In genomic region chr16:33967283-33967640, GRCm38 (mm10) we compare ENCODE assay signal across 8 mouse cellular contexts. TPM values are rescaled to one million over a fixed set of nuclear protein-coding genes. Genes with fewer than 3 reads are reported as not detected.
DNase-seq lines count a peak whose midpoint lies in the region; ATAC-seq and TF ChIP-seq lines count a peak whose summit lies in the region.

No protein-coding gene starts in this region.

- H3K36me3 ChIP-seq in kidney, embryonic 14.5 days (ENCODE audit: control insufficient read depth, insufficient read depth, low read length), result peaks cover 14% of the 10 kb centered on the region
- peaks cover 13% of the 10 kb centered on the region for H3K36me3 ChIP-seq in hindbrain, embryonic 12.5 days
- 0 out of 2 replicates have a peak, but pooled peaks cover 4% of the 10 kb centered on the region for H3K36me3 ChIP-seq in macrophage (ENCODE audit: inconsistent target)

- peaks cover 8% of the 10 kb centered on the region for H3K4me1 ChIP-seq in kidney, embryonic 14.5 days (ENCODE audit: control insufficient read depth, insufficient read depth, low read length)
- peaks cover 2% of the 10 kb centered on the region; the same call in 1 of the 2 replicates for H3K4me1 ChIP-seq in bone marrow, adult 2 months (ENCODE audit: control insufficient read depth, insufficient read depth, low read length)
- peaks cover 17% of the 10 kb centered on the region for H3K4me1 ChIP-seq in hindbrain, embryonic 12.5 days

- peak overlapping the region; percentile 80 for H3K9ac ChIP-seq in kidney, embryonic 14.5 days (ENCODE audit: low read depth, low read length)
- peak overlapping the region; percentile 86; the same call in 1 of the 2 replicates for H3K9ac ChIP-seq in hindbrain, embryonic 12.5 days

- no peak for DNase-seq in kidney, adult 8-10 months
- DNase-seq in yolk sac, embryonic 10.5 days (ENCODE audit: low spot score), result no peak
- no peak for DNase-seq in left cerebral cortex, adult 9 months (ENCODE audit: low spot score in 2 of 2)
- DNase-seq in urinary bladder, postnatal 10 days (ENCODE audit: low spot score), result no peak

- peak; percentile 25; the same call in 1 of the 2 replicates for ATAC-seq in kidney, embryonic 14.5 days (ENCODE audit: low FRiP score, low TSS enrichment)
- 0 out of 2 replicates have a peak, but pooled peaks have one; percentile 36 for ATAC-seq in hindbrain, embryonic 12.5 days (ENCODE audit: low FRiP score)

- no peaks in the 10 kb centered on the region for H3K27me3 ChIP-seq in kidney, embryonic 14.5 days (ENCODE audit: control insufficient read depth, insufficient read depth, low read length)
- H3K27me3 ChIP-seq in hindbrain, embryonic 12.5 days, result no peaks in the 10 kb centered on the region

- H3K27ac ChIP-seq in kidney, embryonic 14.5 days (ENCODE audit: low read depth, low read length), result no peak overlapping the region
- H3K27ac ChIP-seq in bone marrow, adult 2 months (ENCODE audit: control insufficient read depth, insufficient read depth, low read depth, low read length, poor library complexity), result no peak overlapping the region
- H3K27ac ChIP-seq in hindbrain, embryonic 12.5 days, result peak overlapping the region; percentile 50
- H3K27ac ChIP-seq in macrophage, result peak overlapping the region; percentile 64

- WGBS in kidney, embryonic 14.5 days, result 58% methylated on average over 2 of the region's 2 CpGs
- WGBS in bone marrow, adult 2 months, result 7% methylated on average over 2 of the region's 2 CpGs
- 70% methylated on average over 2 of the region's 2 CpGs for WGBS in hindbrain, embryonic 12.5 days
- WGBS in macrophage (ENCODE audit: missing documents), result 0% methylated on average over 1 of the region's 2 CpGs

- H3K4me3 ChIP-seq in kidney, embryonic 14.5 days (ENCODE audit: low read length), result peak overlapping the region; percentile 80
- peak overlapping the region; percentile 98 for H3K4me3 ChIP-seq in bone marrow, adult 2 months (replicated peaks; ENCODE audit: control insufficient read depth, low read depth, low read length)
- peak overlapping the region; percentile 85 for H3K4me3 ChIP-seq in hindbrain, embryonic 12.5 days
- peak overlapping the region; percentile 96 for H3K4me3 ChIP-seq in macrophage (ENCODE audit: inconsistent target)

- peak overlapping the region; percentile 56 for H3K4me2 ChIP-seq in kidney, embryonic 14.5 days (replicated peaks; ENCODE audit: low read depth, low read length)
- peak overlapping the region; percentile 86 for H3K4me2 ChIP-seq in hindbrain, embryonic 12.5 days (replicated peaks)

- TF ChIP-seq POLR2A in bone marrow, adult 2 months (IDR thresholded peaks at IDR 0.05; ENCODE audit: borderline replicate concordance, control insufficient read depth, low read depth, low read length), result no peak

- H3K9me3 ChIP-seq in kidney, embryonic 14.5 days (ENCODE audit: control insufficient read depth, low read length), result no peaks in the 10 kb centered on the region
- no peaks in the 10 kb centered on the region for H3K9me3 ChIP-seq in hindbrain, embryonic 12.5 days (replicated peaks)

- H3K79me2 ChIP-seq in macrophage (ENCODE audit: inconsistent target), result peaks cover 35% of the 10 kb centered on the region

- no peak for TF ChIP-seq CTCF in bone marrow, adult 2 months (IDR thresholded peaks at IDR 0.05; ENCODE audit: control insufficient read depth, insufficient read depth, low read length)

RNA-seq across cellular contexts. Expression of gene Umps, which starts 0.4 kb away (rescaled TPM):
- polyA plus RNA-seq in kidney, embryonic 14.5 days (2014; fragmentation: Nextera tagmentation; extraction: Ambion mirVana), result 49.7 and 72.2 TPM in 2 replicates
- polyA plus RNA-seq in bone marrow, adult 2 months (2011; ENCODE audit: insufficient read depth, insufficient read length, low replicate concordance, missing spikeins), result 9.0 and 14.2 TPM in 2 replicates
- polyA plus RNA-seq in hindbrain, embryonic 12.5 days (2016; fragmentation: Nextera tagmentation; extraction: Ambion mirVana), result 38.2 and 39.4 TPM in 2 replicates
- 10 to 100 TPM in 2 of 26 experiments, 1 to 10 TPM in 20, under 1 TPM in 4; 0.51 to 13.5 (median 3.7) TPM for total RNA-seq in macrophage (2018; cell fraction: chromatin; rRNA removed)
- total RNA-seq in macrophage (2018; cell fraction: cytosol; rRNA removed), result 10 to 100 TPM in 19 of 26 experiments, 1 to 10 TPM in 7; 6.9 to 17.3 (median 12.8) TPM
- total RNA-seq in macrophage (2018; cell fraction: nucleus; rRNA removed), result 10 to 100 TPM in 4 of 26 experiments, 1 to 10 TPM in 22; 2.0 to 17.8 (median 4.3) TPM
- 11.6 to 23.0 TPM (median 12.1 TPM) in 3 replicates for polyA plus RNA-seq in macrophage (2018)

Comparison
In these comparisons a context has a peak if more than half of its experiments do, and no peak if none do; other contexts are left out.
1. H3K27ac ChIP-seq: peak in hindbrain, embryonic 12.5 days (single experiment) and macrophage (single experiment); none in kidney, embryonic 14.5 days (single experiment) and bone marrow, adult 2 months (single experiment).
2. Peak in every context shown above with its lines, with median percentiles within 50 percentile points of each other: H3K4me3 ChIP-seq.